Mouse (Mus musculus): ENCODE results near the gene Sox11. TPM values are rescaled to one million over a fixed set of nuclear protein-coding genes. Genes with fewer than 3 reads are reported as not detected.
A peak's percentile ranks its signal among the peaks of the same experiment; 100 is the strongest.

The Sox11 gene
- polyA plus RNA-seq, 1 experiment from 2014 or later: 323 TPM

DNA sequence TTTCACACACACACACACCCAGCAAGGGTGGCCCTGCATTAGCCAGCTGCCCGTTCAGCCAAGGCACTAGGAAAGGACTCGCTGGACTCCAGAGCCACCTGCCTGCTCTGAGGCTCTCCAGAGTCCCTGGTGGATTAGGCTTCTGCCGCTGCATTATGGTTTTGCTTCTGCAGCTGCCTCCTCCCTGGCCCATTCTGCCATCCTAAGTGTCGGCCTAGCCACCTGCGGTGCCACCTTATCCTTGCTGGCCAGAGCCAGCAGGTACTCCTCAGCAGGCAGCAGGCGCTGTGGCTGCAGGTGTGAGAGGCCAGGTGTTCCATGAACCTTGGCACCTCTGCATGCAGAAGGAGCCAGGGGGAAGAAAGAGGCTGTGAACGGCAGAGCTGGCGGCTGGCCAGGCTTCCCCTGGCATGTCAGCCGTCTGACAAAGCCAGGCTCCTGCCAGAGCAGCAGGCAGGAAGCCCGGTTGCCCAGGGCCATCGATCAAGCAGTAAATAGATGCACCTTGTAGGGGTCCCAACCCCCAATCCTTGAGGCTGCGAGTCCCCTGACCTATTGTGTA is 14.8 kb upstream of the Sox11 start:
- H3K36me3 ChIP-seq (ENCODE audit: control insufficient read depth, insufficient read depth, low read length): no peaks in the 10 kb centered on the region
- 0 out of 2 replicates have a peak overlapping the region, but pooled peaks have one; percentile 15 for H3K4me2 ChIP-seq (ENCODE audit: low read depth, low read length)
- no peak overlapping the region for H3K4me3 ChIP-seq (ENCODE audit: low read depth, low read length)
- H3K27me3 ChIP-seq (ENCODE audit: control insufficient read depth, insufficient read depth, low read length): no peaks in the 10 kb centered on the region
- peak overlapping the region; percentile 77 for H3K27ac ChIP-seq (ENCODE audit: low read depth, low read length)
- 17% methylated on average over 12 of the region's 12 CpGs for WGBS
- H3K4me1 ChIP-seq (ENCODE audit: control insufficient read depth, insufficient read depth, low read length): peaks cover 10% of the 10 kb centered on the region; the same call in 1 of the 2 replicates
- ATAC-seq (ENCODE audit: low read depth): peak; percentile 83
- no peaks in the 10 kb centered on the region for H3K9me3 ChIP-seq (ENCODE audit: control insufficient read depth, low read length)
- H3K9ac ChIP-seq (replicated peaks; ENCODE audit: low read depth, low read length): 0 out of 2 replicates have a peak overlapping the region, but pooled peaks have one; percentile 25

DNA sequence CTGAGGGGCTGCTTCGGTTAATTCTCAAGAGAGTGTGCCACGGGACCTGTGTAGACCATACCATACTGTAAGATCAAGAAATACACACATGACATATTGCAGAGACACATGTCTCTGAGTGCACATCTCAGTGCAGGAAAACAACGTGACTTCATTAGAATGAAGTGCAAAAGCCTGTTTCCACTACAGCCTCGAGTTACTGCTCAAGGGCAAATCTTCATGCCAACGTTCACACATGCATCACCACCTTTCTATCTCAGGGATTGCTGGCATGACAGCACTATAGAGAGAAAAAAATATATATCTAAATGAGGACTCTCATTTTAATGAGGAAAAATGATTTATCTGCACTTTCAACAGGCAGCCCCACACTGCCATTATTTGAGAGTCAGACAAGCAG is 14.2 kb upstream of the Sox11 start:
- peak overlapping the region; percentile 77; the same call in 1 of the 2 replicates for H3K27ac ChIP-seq (ENCODE audit: low read depth, low read length)
- no peak overlapping the region for H3K9ac ChIP-seq (replicated peaks; ENCODE audit: low read depth, low read length)
- no peak for ATAC-seq (ENCODE audit: low read depth)
- H3K4me1 ChIP-seq (ENCODE audit: control insufficient read depth, insufficient read depth, low read length): peaks cover 10% of the 10 kb centered on the region; the same call in 1 of the 2 replicates
- no peak overlapping the region for H3K4me3 ChIP-seq (ENCODE audit: low read depth, low read length)
- no peaks in the 10 kb centered on the region for H3K36me3 ChIP-seq (ENCODE audit: control insufficient read depth, insufficient read depth, low read length)
- H3K9me3 ChIP-seq (ENCODE audit: control insufficient read depth, low read length): no peaks in the 10 kb centered on the region
- WGBS: 40% methylated on average over 5 of the region's 5 CpGs
- no peaks in the 10 kb centered on the region for H3K27me3 ChIP-seq (ENCODE audit: control insufficient read depth, insufficient read depth, low read length)
- H3K4me2 ChIP-seq (ENCODE audit: low read depth, low read length): no peak overlapping the region

- peak overlapping the region; percentile 95 for H3K27ac ChIP-seq (ENCODE audit: low read depth, low read length)
- H3K36me3 ChIP-seq (ENCODE audit: control insufficient read depth, insufficient read depth, low read length): no peaks in the 10 kb centered on the region
- H3K4me2 ChIP-seq (ENCODE audit: low read depth, low read length): peak overlapping the region; percentile 58
- no peaks in the 10 kb centered on the region for H3K9me3 ChIP-seq (ENCODE audit: control insufficient read depth, low read length)
- peak overlapping the region; percentile 59 for H3K9ac ChIP-seq (replicated peaks; ENCODE audit: low read depth, low read length)
- peak; percentile 5; the same call in 1 of the 2 replicates for ATAC-seq (ENCODE audit: low read depth)
- H3K27me3 ChIP-seq (ENCODE audit: control insufficient read depth, insufficient read depth, low read length): no peaks in the 10 kb centered on the region
- 2% methylated on average over 17 of the region's 17 CpGs for WGBS
- peak overlapping the region; percentile 75 for H3K4me3 ChIP-seq (ENCODE audit: low read depth, low read length)
- H3K4me1 ChIP-seq (ENCODE audit: control insufficient read depth, insufficient read depth, low read length): no peaks in the 10 kb centered on the region
Observed at GRCm38 (mm10) chr12:27343606-27344410, 1.4 kb upstream of the Sox11 start.

GRCm38 (mm10) chr12:27342691-27343605 is 574 bp upstream of the Sox11 start:
- Histone ChIP-seq H3K4me3 (ENCODE audit: low read depth, low read length) (peak overlapping the region; percentile 75), H3K4me1 (ENCODE audit: control insufficient read depth, insufficient read depth, low read length) (no peaks in the 10 kb centered on the region), H3K36me3 (ENCODE audit: control insufficient read depth, insufficient read depth, low read length) (no peaks in the 10 kb centered on the region), H3K4me2 (ENCODE audit: low read depth, low read length) (peak overlapping the region; percentile 58), H3K27ac (ENCODE audit: low read depth, low read length) (peak overlapping the region; percentile 95), H3K9ac (replicated peaks; ENCODE audit: low read depth, low read length) (peak overlapping the region; percentile 97), H3K27me3 (ENCODE audit: control insufficient read depth, insufficient read depth, low read length) (no peaks in the 10 kb centered on the region), H3K9me3 (ENCODE audit: control insufficient read depth, low read length) (no peaks in the 10 kb centered on the region)
- peak; percentile 93 for ATAC-seq (ENCODE audit: low read depth)
- 0% methylated on average over 66 of the region's 83 CpGs for WGBS

GRCm38 (mm10) chr12:27341130-27341870 is 1.1 kb downstream of the Sox11 start:
- Histone ChIP-seq H3K27me3 (ENCODE audit: control insufficient read depth, insufficient read depth, low read length) (no peaks in the 10 kb centered on the region), H3K9me3 (ENCODE audit: control insufficient read depth, low read length) (no peaks in the 10 kb centered on the region), H3K36me3 (ENCODE audit: control insufficient read depth, insufficient read depth, low read length) (no peaks in the 10 kb centered on the region), H3K27ac (ENCODE audit: low read depth, low read length) (peak overlapping the region; percentile 95), H3K4me2 (ENCODE audit: low read depth, low read length) (peak overlapping the region; percentile 49), H3K9ac (replicated peaks; ENCODE audit: low read depth, low read length) (peak overlapping the region; percentile 97), H3K4me1 (ENCODE audit: control insufficient read depth, insufficient read depth, low read length) (peaks cover 12% of the 10 kb centered on the region), H3K4me3 (ENCODE audit: low read depth, low read length) (peak overlapping the region; percentile 75)
- ATAC-seq (ENCODE audit: low read depth): no peak
- whole genome bisulfite sequencing: under 1% methylated on average over 80 of the region's 80 CpGs

- Histone ChIP-seq H3K9me3 (ENCODE audit: control insufficient read depth, low read length) (no peaks in the 10 kb centered on the region), H3K27ac (ENCODE audit: low read depth, low read length) (peak overlapping the region; percentile 95), H3K9ac (replicated peaks; ENCODE audit: low read depth, low read length) (peak overlapping the region; percentile 97), H3K27me3 (ENCODE audit: control insufficient read depth, insufficient read depth, low read length) (no peaks in the 10 kb centered on the region), H3K4me1 (ENCODE audit: control insufficient read depth, insufficient read depth, low read length) (peaks cover 19% of the 10 kb centered on the region), H3K36me3 (ENCODE audit: control insufficient read depth, insufficient read depth, low read length) (no peaks in the 10 kb centered on the region), H3K4me3 (ENCODE audit: low read depth, low read length) (peak overlapping the region; percentile 75), H3K4me2 (ENCODE audit: low read depth, low read length) (peak overlapping the region; percentile 49)
- no peak for ATAC-seq (ENCODE audit: low read depth)
- under 1% methylated on average over 14 of the region's 14 CpGs for WGBS
Observed at GRCm38 (mm10) chr12:27340451-27341035, 1.8 kb downstream of the Sox11 start.

- Histone ChIP-seq H3K4me2 (ENCODE audit: low read depth, low read length) (peak overlapping the region; percentile 49), H3K36me3 (ENCODE audit: control insufficient read depth, insufficient read depth, low read length) (no peaks in the 10 kb centered on the region), H3K27me3 (ENCODE audit: control insufficient read depth, insufficient read depth, low read length) (no peaks in the 10 kb centered on the region), H3K9me3 (ENCODE audit: control insufficient read depth, low read length) (no peaks in the 10 kb centered on the region), H3K4me3 (ENCODE audit: low read depth, low read length) (peak overlapping the region; percentile 75), H3K27ac (ENCODE audit: low read depth, low read length) (peak overlapping the region; percentile 93), H3K9ac (replicated peaks; ENCODE audit: low read depth, low read length) (peak overlapping the region; percentile 97), H3K4me1 (ENCODE audit: control insufficient read depth, insufficient read depth, low read length) (peaks cover 25% of the 10 kb centered on the region)
- ATAC-seq (ENCODE audit: low read depth): no peak
- WGBS: 1% methylated on average over 44 of the region's 47 CpGs
Observed at GRCm38 (mm10) chr12:27339171-27339751, 3.1 kb downstream of the Sox11 start.
